Mouse (Mus musculus): ENCODE data around the gene Gjc3. TPM values are rescaled to one million over a fixed set of nuclear protein-coding genes. Genes with fewer than 3 reads are reported as not detected.

Gjc3 gene
- 0.45 TPM for polyA plus RNA-seq (2014; fragmentation: Illumina TruSeq; extraction: RNeasy Lipid Tissue Mini Kit (QIAGEN cat#74804); ENCODE audit: low replicate concordance)

GRCm38 (mm10) chr5:137962945-137963344 lies at the start of gene Gjc3:
Gene Gjc3, minus strand, starts transcription at chr5:137963098.

GRCm38 (mm10) chr5:137981300-137981699 lies 18.4 kb upstream of the Gjc3 start, which contains the start of gene Azgp1:
Gene Azgp1, plus strand, starts transcription at chr5:137981520.

GRCm38 (mm10) chr5:137921532-137921931 lies 41.4 kb downstream of the Gjc3 start, which contains the start of gene Cyp3a13:
Gene Cyp3a13, minus strand, starts transcription at chr5:137921619.

Other genes with a start within 250 kb of the Gjc3 start
- gene Nyap1, start 221.5 kb downstream of the Gjc3 start, polyA plus RNA-seq (2014; fragmentation: Illumina TruSeq; extraction: RNeasy Lipid Tissue Mini Kit (QIAGEN cat#74804); ENCODE audit: low replicate concordance), result 0.22 TPM
- 1.5 TPM for gene Tsc22d4, start 217.4 kb downstream of the Gjc3 start, polyA plus RNA-seq (2014; fragmentation: Illumina TruSeq; extraction: RNeasy Lipid Tissue Mini Kit (QIAGEN cat#74804); ENCODE audit: low replicate concordance)
- gene Ppp1r35, start 184.2 kb downstream of the Gjc3 start, polyA plus RNA-seq (2014; fragmentation: Illumina TruSeq; extraction: RNeasy Lipid Tissue Mini Kit (QIAGEN cat#74804); ENCODE audit: low replicate concordance), result not detected
- gene Mepce, start 175.4 kb downstream of the Gjc3 start, polyA plus RNA-seq (2014; fragmentation: Illumina TruSeq; extraction: RNeasy Lipid Tissue Mini Kit (QIAGEN cat#74804); ENCODE audit: low replicate concordance), result 6.3 TPM
- 2.7 TPM for gene Zcwpw1, start 175.3 kb downstream of the Gjc3 start, polyA plus RNA-seq (2014; fragmentation: Illumina TruSeq; extraction: RNeasy Lipid Tissue Mini Kit (QIAGEN cat#74804); ENCODE audit: low replicate concordance)
- gene Pilra, start 126.8 kb downstream of the Gjc3 start, polyA plus RNA-seq (2014; fragmentation: Illumina TruSeq; extraction: RNeasy Lipid Tissue Mini Kit (QIAGEN cat#74804); ENCODE audit: low replicate concordance), result 4.7 TPM
- gene Pilrb1, start 105.0 kb downstream of the Gjc3 start, polyA plus RNA-seq (2014; fragmentation: Illumina TruSeq; extraction: RNeasy Lipid Tissue Mini Kit (QIAGEN cat#74804); ENCODE audit: low replicate concordance), result 8.6 TPM
- gene Pilrb2, start 91.3 kb downstream of the Gjc3 start, polyA plus RNA-seq (2014; fragmentation: Illumina TruSeq; extraction: RNeasy Lipid Tissue Mini Kit (QIAGEN cat#74804); ENCODE audit: low replicate concordance), result 6.1 TPM
- 3,790 TPM for gene Cyp3a13, start 41.5 kb downstream of the Gjc3 start, polyA plus RNA-seq (2014; fragmentation: Illumina TruSeq; extraction: RNeasy Lipid Tissue Mini Kit (QIAGEN cat#74804); ENCODE audit: low replicate concordance)
- gene Azgp1, start 18.4 kb upstream of the Gjc3 start, polyA plus RNA-seq (2014; fragmentation: Illumina TruSeq; extraction: RNeasy Lipid Tissue Mini Kit (QIAGEN cat#74804); ENCODE audit: low replicate concordance), result 0.37 TPM
- not detected for gene Smok3a, start 58.2 kb upstream of the Gjc3 start, polyA plus RNA-seq (2014; fragmentation: Illumina TruSeq; extraction: RNeasy Lipid Tissue Mini Kit (QIAGEN cat#74804); ENCODE audit: low replicate concordance)
- not detected for gene Smok3b, start 58.3 kb upstream of the Gjc3 start, polyA plus RNA-seq (2014; fragmentation: Illumina TruSeq; extraction: RNeasy Lipid Tissue Mini Kit (QIAGEN cat#74804); ENCODE audit: low replicate concordance)
- gene Smok3c, start 90.1 kb upstream of the Gjc3 start, polyA plus RNA-seq (2014; fragmentation: Illumina TruSeq; extraction: RNeasy Lipid Tissue Mini Kit (QIAGEN cat#74804); ENCODE audit: low replicate concordance), result not detected
- gene Zkscan1, start 122.0 kb upstream of the Gjc3 start, polyA plus RNA-seq (2014; fragmentation: Illumina TruSeq; extraction: RNeasy Lipid Tissue Mini Kit (QIAGEN cat#74804); ENCODE audit: low replicate concordance), result 27.6 TPM
- gene Zscan21, start 153.8 kb upstream of the Gjc3 start, polyA plus RNA-seq (2014; fragmentation: Illumina TruSeq; extraction: RNeasy Lipid Tissue Mini Kit (QIAGEN cat#74804); ENCODE audit: low replicate concordance), result 7.8 TPM
- gene Zfp113, start 192.6 kb upstream of the Gjc3 start, polyA plus RNA-seq (2014; fragmentation: Illumina TruSeq; extraction: RNeasy Lipid Tissue Mini Kit (QIAGEN cat#74804); ENCODE audit: low replicate concordance), result 8.9 TPM
- 35.3 TPM for gene Cops6, start 198.0 kb upstream of the Gjc3 start, polyA plus RNA-seq (2014; fragmentation: Illumina TruSeq; extraction: RNeasy Lipid Tissue Mini Kit (QIAGEN cat#74804); ENCODE audit: low replicate concordance)
- 4.4 TPM for gene Ap4m1, start 208.9 kb upstream of the Gjc3 start, polyA plus RNA-seq (2014; fragmentation: Illumina TruSeq; extraction: RNeasy Lipid Tissue Mini Kit (QIAGEN cat#74804); ENCODE audit: low replicate concordance)
- 7.4 TPM for gene Mcm7, start 209.3 kb upstream of the Gjc3 start, polyA plus RNA-seq (2014; fragmentation: Illumina TruSeq; extraction: RNeasy Lipid Tissue Mini Kit (QIAGEN cat#74804); ENCODE audit: low replicate concordance)
- 2.5 TPM for gene Taf6, start 224.4 kb upstream of the Gjc3 start, polyA plus RNA-seq (2014; fragmentation: Illumina TruSeq; extraction: RNeasy Lipid Tissue Mini Kit (QIAGEN cat#74804); ENCODE audit: low replicate concordance)
- gene Cnpy4, start 224.4 kb upstream of the Gjc3 start, polyA plus RNA-seq (2014; fragmentation: Illumina TruSeq; extraction: RNeasy Lipid Tissue Mini Kit (QIAGEN cat#74804); ENCODE audit: low replicate concordance), result 6.1 TPM
- gene Mblac1, start 231.2 kb upstream of the Gjc3 start, polyA plus RNA-seq (2014; fragmentation: Illumina TruSeq; extraction: RNeasy Lipid Tissue Mini Kit (QIAGEN cat#74804); ENCODE audit: low replicate concordance), result 0.33 TPM